Mouse (Mus musculus) liver, embryonic 13.5 days (tissue): ENCODE data around the gene Unc13b. TPM values are rescaled to one million over a fixed set of nuclear protein-coding genes. Genes with fewer than 3 reads are reported as not detected.

Experiments
- ATAC-seq: fragments of 200-750 bp; cut with Nextera tagmentation; 2 replicates; pipeline ENCODE4 v1.8.0; 2017; ENCODE audit warnings: low read depth, mild to moderate bottlenecking, moderate number of reproducible peaks, moderate library complexity
- DNase-seq: peaks from one replicate; pipeline ENCODE4 v3.0.0; 2022
- H3K27ac ChIP-seq: fragments of 300-500 bp; sonication (generic); 2 replicates; pipeline ENCODE4 v1.5.1; 2015; ENCODE audit warnings: moderate library complexity, mild to moderate bottlenecking, inconsistent platforms
- H3K27me3 ChIP-seq: fragments of 300-500 bp; sonication (generic); 2 replicates; pipeline ENCODE4 v1.6.1; 2015; ENCODE audit warnings: mild to moderate bottlenecking, inconsistent platforms
- H3K36me3 ChIP-seq: fragments of 300-500 bp; sonication (generic); 2 replicates; pipeline ENCODE4 v1.6.1; 2015; ENCODE audit warnings: mild to moderate bottlenecking, inconsistent platforms
- H3K4me1 ChIP-seq: fragments of 300-500 bp; sonication (generic); replicated peaks from 2 replicates; pipeline ENCODE4 v1.6.1; 2015; ENCODE audit warnings: inconsistent platforms
- H3K4me2 ChIP-seq: fragments of 300-500 bp; sonication (generic); 2 replicates; pipeline ENCODE4 v1.6.1; 2015; ENCODE audit warnings: inconsistent platforms, mild to moderate bottlenecking, moderate library complexity
- H3K4me3 ChIP-seq: fragments of 300-500 bp; sonication (generic); replicated peaks from 2 replicates; pipeline ENCODE4 v1.5.1; 2015; ENCODE audit warnings: mild to moderate bottlenecking, inconsistent platforms
- H3K9ac ChIP-seq: fragments of 300-500 bp; sonication (generic); 2 replicates; pipeline ENCODE4 v1.6.1; 2015; ENCODE audit warnings: mild to moderate bottlenecking, inconsistent platforms
- H3K9me3 ChIP-seq: fragments of 300-500 bp; sonication (generic); replicated peaks from 2 replicates; pipeline ENCODE4 v1.6.1; 2016; ENCODE audit warnings: inconsistent platforms
- WGBS: fragments of 180-500 bp; shearing (Covaris S2); methylation state at CpG from one replicate; pipeline ENCODE4 v1.1.7; 2015; ENCODE audit not compliant: insufficient replicate concordance; 5-methylcytosine and 5-hydroxymethylcytosine counted together
- polyA plus RNA-seq: library from polyadenylated mRNA; unstranded; fragments of >200 nt; fragmentation: Nextera tagmentation; extraction: Ambion mirVana; gene quantifications from 2 replicates; pipeline ENCODE4 v1.2.1, GENCODE M21; 2015

Gene Unc13b
- polyA plus RNA-seq, 1 experiment from 2014 or later, result 0.37 TPM

DNA sequence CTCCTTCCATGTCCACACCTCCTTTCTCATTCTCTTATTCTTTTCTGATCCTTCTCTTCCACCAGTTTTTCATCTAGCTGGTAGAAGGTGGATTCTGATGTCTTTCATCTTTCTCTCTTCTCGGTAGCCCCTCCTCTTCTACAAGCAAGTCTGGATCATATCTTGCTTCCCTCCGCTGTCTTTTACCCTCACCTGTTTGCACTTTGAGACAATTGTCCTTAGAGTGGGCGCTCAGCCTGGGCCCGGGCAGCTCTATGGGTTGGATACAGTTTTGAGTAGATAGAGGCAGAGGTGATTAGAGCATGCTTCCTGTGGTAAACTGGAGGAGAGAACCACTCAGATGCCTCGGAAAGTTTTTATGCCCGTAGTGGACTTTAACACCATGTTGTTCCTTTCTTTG, 174.7 kb downstream of the Unc13b start:
- Histone ChIP-seq H3K4me1 (no peaks in the 10 kb centered on the region; the same call in 1 of the 2 replicates), H3K36me3 (no peaks in the 10 kb centered on the region), H3K4me2 (no peak overlapping the region), H3K27ac (no peak overlapping the region), H3K9ac (no peak overlapping the region), H3K9me3 (no peaks in the 10 kb centered on the region), H3K27me3 (no peaks in the 10 kb centered on the region), H3K4me3 (no peak overlapping the region)
- DNase-seq (no peak), ATAC-seq (no peak)
- 66% methylated on average over 6 of the region's 6 CpGs for WGBS

GRCm38 (mm10) chr4:43236898-43237297, 178.1 kb downstream of the Unc13b start:
- Histone ChIP-seq H3K9ac (no peak overlapping the region), H3K4me2 (no peak overlapping the region), H3K4me3 (no peak overlapping the region), H3K9me3 (no peaks in the 10 kb centered on the region), H3K27me3 (no peaks in the 10 kb centered on the region), H3K4me1 (no peaks in the 10 kb centered on the region), H3K36me3 (no peaks in the 10 kb centered on the region), H3K27ac (no peak overlapping the region)
- no peak for DNase-seq
- WGBS, result 75% methylated on average over 9 of the region's 9 CpGs
- no peak for ATAC-seq

- WGBS, result 52% methylated on average over 1 of the region's 1 CpGs
Observed at GRCm38 (mm10) chr4:43240716-43241115, 182.0 kb downstream of the Unc13b start.

DNA sequence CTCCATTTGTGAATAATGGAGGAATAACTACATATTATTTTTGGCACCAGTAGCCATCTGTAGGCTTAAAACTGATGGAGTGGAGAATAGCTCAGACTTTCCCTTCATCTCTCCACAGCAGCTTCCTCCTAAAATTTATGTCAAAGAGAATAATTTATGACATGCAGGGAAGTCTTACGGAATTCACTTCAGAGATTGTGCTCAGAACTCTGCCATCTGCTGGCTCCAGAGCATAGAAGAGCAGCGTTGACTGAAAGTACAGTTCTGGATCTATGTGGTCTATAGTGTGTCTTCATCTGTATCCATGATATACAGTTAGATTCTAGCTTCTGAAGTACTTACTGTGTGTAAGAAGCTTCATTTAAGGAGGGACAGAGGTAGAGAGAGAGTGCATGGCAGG, 185.3 kb downstream of the Unc13b start:
- H3K4me3 ChIP-seq, result no peak overlapping the region
- H3K4me2 ChIP-seq, result no peak overlapping the region
- DNase-seq, result no peak
- no peak for ATAC-seq
- no peaks in the 10 kb centered on the region for H3K36me3 ChIP-seq
- H3K9me3 ChIP-seq, result no peaks in the 10 kb centered on the region
- WGBS, result 41% methylated on average over 2 of the region's 2 CpGs
- H3K9ac ChIP-seq, result no peak overlapping the region
- H3K27me3 ChIP-seq, result no peaks in the 10 kb centered on the region
- no peaks in the 10 kb centered on the region for H3K4me1 ChIP-seq
- no peak overlapping the region for H3K27ac ChIP-seq

More at GRCm38 (mm10) chr4:43240716-43241115, 182.0 kb downstream of the Unc13b start:
- Histone ChIP-seq H3K27ac (no peak overlapping the region), H3K9ac (no peak overlapping the region), H3K9me3 (no peaks in the 10 kb centered on the region), H3K4me1 (no peaks in the 10 kb centered on the region), H3K4me3 (no peak overlapping the region), H3K4me2 (no peak overlapping the region), H3K27me3 (no peaks in the 10 kb centered on the region), H3K36me3 (no peaks in the 10 kb centered on the region)
- ATAC-seq, result no peak
- DNase-seq, result no peak

DNA sequence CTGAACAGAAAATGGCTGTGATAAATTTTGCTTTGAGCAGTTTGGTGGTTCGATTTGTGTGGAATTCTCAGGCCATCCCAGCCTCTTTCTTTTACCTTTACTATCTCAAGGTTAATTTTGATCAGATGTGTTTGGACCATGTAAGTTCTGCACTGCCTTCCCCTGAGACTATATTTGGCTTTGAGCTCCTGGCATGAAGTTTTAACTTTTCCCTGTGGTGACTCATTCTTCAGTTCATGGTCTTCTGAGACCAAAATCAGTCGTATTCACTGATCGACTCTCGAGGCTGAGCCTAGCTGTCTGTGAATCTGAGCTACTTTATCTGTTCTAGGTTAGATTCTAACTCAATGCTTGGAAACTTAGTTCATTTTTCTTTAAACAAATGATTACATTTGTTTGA, 187.0 kb downstream of the Unc13b start:
- 62% methylated on average over 4 of the region's 4 CpGs for WGBS
- H3K27me3 ChIP-seq, result no peaks in the 10 kb centered on the region
- H3K9me3 ChIP-seq, result no peaks in the 10 kb centered on the region
- H3K4me1 ChIP-seq, result no peaks in the 10 kb centered on the region
- H3K4me2 ChIP-seq, result no peak overlapping the region
- no peak overlapping the region for H3K9ac ChIP-seq
- H3K36me3 ChIP-seq, result no peaks in the 10 kb centered on the region
- DNase-seq (no peak), ATAC-seq (no peak)
- no peak overlapping the region for H3K4me3 ChIP-seq
- H3K27ac ChIP-seq, result no peak overlapping the region

DNA sequence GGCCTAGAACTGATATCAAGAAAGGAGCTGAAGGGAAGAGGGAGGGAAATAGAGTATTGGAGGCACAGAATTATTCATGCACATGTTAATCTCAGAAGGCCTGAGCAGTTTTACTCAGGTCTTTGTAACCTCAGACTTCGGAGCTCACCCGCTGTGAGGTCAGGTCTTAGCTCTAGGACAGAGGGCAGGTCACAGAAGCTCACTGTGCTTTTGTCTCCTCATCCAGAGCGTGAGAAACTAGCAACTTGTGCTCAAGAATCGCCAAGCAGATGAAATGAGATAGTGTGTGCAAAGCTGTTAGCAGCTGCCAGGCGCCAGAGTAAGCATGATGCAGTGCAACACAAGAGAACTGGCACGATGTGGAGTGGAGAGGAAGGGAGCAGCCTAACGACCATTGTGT, 189.3 kb downstream of the Unc13b start:
- WGBS, result 65% methylated on average over 7 of the region's 7 CpGs
- Histone ChIP-seq H3K4me1 (no peaks in the 10 kb centered on the region), H3K36me3 (no peaks in the 10 kb centered on the region), H3K9me3 (no peaks in the 10 kb centered on the region), H3K4me2 (no peak overlapping the region), H3K9ac (no peak overlapping the region), H3K27ac (no peak overlapping the region), H3K27me3 (no peaks in the 10 kb centered on the region), H3K4me3 (no peak overlapping the region)
- no peak for ATAC-seq
- DNase-seq, result no peak

DNA sequence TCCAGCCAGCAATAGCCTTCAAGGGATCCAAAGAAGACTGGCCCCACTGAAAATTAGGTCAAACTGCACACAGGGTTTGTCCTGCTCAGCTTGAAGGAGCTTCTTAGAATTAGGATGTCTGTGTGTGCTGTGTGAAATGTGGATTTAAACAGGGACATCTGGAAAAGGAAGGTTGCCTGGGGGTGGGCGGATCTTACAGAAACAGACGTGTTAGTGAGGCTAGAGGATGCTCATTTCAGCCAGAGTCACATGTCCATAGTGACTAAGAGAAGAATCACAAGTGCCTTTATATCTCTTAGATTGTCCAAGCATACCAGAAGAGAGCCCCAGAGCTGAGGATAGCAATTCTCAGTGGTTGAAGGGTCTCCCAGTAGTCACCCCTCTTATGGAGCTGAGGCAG, 190.2 kb downstream of the Unc13b start:
- Histone ChIP-seq H3K36me3 (no peaks in the 10 kb centered on the region), H3K9me3 (no peaks in the 10 kb centered on the region), H3K9ac (no peak overlapping the region), H3K4me2 (no peak overlapping the region), H3K4me1 (no peaks in the 10 kb centered on the region), H3K27me3 (no peaks in the 10 kb centered on the region), H3K4me3 (no peak overlapping the region), H3K27ac (no peak overlapping the region)
- DNase-seq (no peak), ATAC-seq (no peak)
- 56% methylated on average over 2 of the region's 2 CpGs for WGBS

DNA sequence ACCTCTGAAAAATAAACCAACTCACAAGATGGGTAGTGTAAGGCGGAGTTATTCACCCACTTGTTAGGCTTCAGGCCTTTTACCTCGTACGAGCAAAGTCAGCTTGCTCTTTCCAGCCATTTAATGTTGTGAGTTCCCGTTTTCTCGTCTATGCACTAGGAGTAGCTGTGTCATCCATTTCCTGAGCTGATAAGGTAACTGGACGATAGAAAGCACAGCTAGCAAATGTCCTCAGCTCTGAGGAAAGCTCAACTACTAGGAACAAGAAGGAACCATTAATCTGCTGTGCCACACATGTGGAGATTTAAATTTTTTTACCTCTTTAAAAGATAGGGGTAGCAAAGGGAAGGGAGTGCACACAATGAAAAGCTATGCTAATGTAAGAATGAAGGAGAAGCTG, 192.5 kb downstream of the Unc13b start:
- DNase-seq (no peak), ATAC-seq (no peak)
- no peak overlapping the region for H3K27ac ChIP-seq
- H3K9me3 ChIP-seq, result no peaks in the 10 kb centered on the region
- no peaks in the 10 kb centered on the region for H3K36me3 ChIP-seq
- H3K4me1 ChIP-seq, result no peaks in the 10 kb centered on the region
- WGBS, result 17% methylated on average over 6 of the region's 6 CpGs
- no peak overlapping the region for H3K4me2 ChIP-seq
- no peaks in the 10 kb centered on the region for H3K27me3 ChIP-seq
- no peak overlapping the region for H3K4me3 ChIP-seq
- H3K9ac ChIP-seq, result no peak overlapping the region

- DNase-seq, result no peak
- no peaks in the 10 kb centered on the region for H3K4me1 ChIP-seq
- H3K4me3 ChIP-seq, result no peak overlapping the region
- no peak for ATAC-seq
- no peak overlapping the region for H3K27ac ChIP-seq
- H3K9me3 ChIP-seq, result no peaks in the 10 kb centered on the region
- H3K27me3 ChIP-seq, result no peaks in the 10 kb centered on the region
- H3K4me2 ChIP-seq, result no peak overlapping the region
- WGBS, result 77% methylated on average over 2 of the region's 2 CpGs
- no peak overlapping the region for H3K9ac ChIP-seq
- H3K36me3 ChIP-seq, result no peaks in the 10 kb centered on the region
Observed at GRCm38 (mm10) chr4:43257040-43257439, 198.3 kb downstream of the Unc13b start.

GRCm38 (mm10) chr4:43258556-43258955, 199.8 kb downstream of the Unc13b start:
- DNase-seq (no peak), ATAC-seq (no peak)
- no peak overlapping the region for H3K4me3 ChIP-seq
- no peaks in the 10 kb centered on the region for H3K9me3 ChIP-seq
- no peak overlapping the region for H3K4me2 ChIP-seq
- no peak overlapping the region for H3K9ac ChIP-seq
- H3K36me3 ChIP-seq, result no peaks in the 10 kb centered on the region
- no peaks in the 10 kb centered on the region for H3K27me3 ChIP-seq
- no peaks in the 10 kb centered on the region for H3K4me1 ChIP-seq
- H3K27ac ChIP-seq, result no peak overlapping the region
- WGBS, result 70% methylated on average over 4 of the region's 4 CpGs

DNA sequence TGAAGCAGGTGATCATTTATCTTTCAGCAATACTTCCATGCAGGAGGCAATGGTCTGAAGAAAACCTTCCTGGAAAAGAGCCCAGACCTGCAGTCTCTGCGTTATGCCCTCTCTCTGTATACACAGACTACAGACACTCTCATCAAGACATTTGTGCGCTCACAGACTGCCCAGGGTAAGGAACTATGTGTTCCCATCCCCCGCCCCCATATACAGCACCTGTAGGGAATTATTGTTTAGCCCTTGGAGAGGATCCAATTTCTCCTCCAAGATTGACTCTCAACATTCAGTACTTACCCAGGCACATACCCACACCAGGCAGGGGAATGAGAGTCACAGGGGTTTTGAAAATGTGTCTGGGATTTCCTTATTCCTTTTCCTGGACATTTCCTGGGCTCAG, 200.7 kb downstream of the Unc13b start:
- Histone ChIP-seq H3K36me3 (no peaks in the 10 kb centered on the region), H3K4me1 (no peaks in the 10 kb centered on the region), H3K4me3 (no peak overlapping the region), H3K27me3 (no peaks in the 10 kb centered on the region), H3K4me2 (no peak overlapping the region), H3K27ac (no peak overlapping the region), H3K9ac (no peak overlapping the region), H3K9me3 (no peaks in the 10 kb centered on the region)
- no peak for ATAC-seq
- DNase-seq, result no peak
- 69% methylated on average over 3 of the region's 3 CpGs for WGBS

GRCm38 (mm10) chr4:43260096-43260495, 201.3 kb downstream of the Unc13b start:
- Histone ChIP-seq H3K4me1 (no peaks in the 10 kb centered on the region), H3K4me3 (no peak overlapping the region), H3K27me3 (no peaks in the 10 kb centered on the region), H3K4me2 (no peak overlapping the region), H3K9ac (no peak overlapping the region), H3K9me3 (no peaks in the 10 kb centered on the region), H3K27ac (no peak overlapping the region), H3K36me3 (no peaks in the 10 kb centered on the region)
- ATAC-seq, result no peak
- WGBS, result 65% methylated on average over 5 of the region's 5 CpGs
- DNase-seq, result no peak
